Mouse (Mus musculus): Measurements from ENCODE around the gene Efna5. TPM values are rescaled to one million over a fixed set of nuclear protein-coding genes. Genes with fewer than 3 reads are reported as not detected.

The Efna5 gene
- polyA plus RNA-seq, 1 experiment, result 0.46 TPM

DNA sequence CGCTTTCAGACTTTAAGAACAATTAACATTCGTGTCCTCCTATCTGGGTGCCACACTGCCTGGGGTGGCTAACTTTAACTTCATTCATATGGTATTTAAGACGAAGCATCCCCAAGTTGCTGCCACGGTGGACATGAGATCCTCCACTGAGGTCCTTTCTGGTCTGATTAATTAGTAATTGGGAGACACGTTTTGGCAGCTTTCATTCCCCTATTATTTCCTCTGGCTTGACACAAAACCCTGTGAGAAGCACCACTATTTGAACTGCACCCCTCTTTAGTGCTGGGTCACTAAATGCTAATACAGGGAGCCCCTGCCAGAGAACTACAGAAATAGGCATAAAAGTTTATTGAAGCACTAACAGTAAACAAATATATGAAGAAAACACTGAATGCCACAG lies 9.9 kb downstream of the Efna5 start:
- H3K27ac ChIP-seq (ENCODE audit: insufficient read depth, low read depth, low read length), result no peak overlapping the region
- 73% methylated on average over 5 of the region's 5 CpGs for WGBS
- no peaks in the 10 kb centered on the region for H3K4me1 ChIP-seq (ENCODE audit: control insufficient read depth, insufficient read depth, insufficient read length, low read length)

GRCm38 (mm10) chr17:62870446-62870845 lies 10.7 kb downstream of the Efna5 start:
- WGBS, result 84% methylated on average over 5 of the region's 5 CpGs

More for the DNA sequence above, 9.9 kb downstream of the Efna5 start:
- TF ChIP-seq POLR2A (IDR thresholded peaks at IDR 0.05; ENCODE audit: low read depth, low read length) (no peak), CTCF (IDR thresholded peaks at IDR 0.05; ENCODE audit: extremely low read depth, insufficient read length, insufficient replicate concordance, low read depth, low read length) (no peak)
- Histone ChIP-seq H3K27me3 (ENCODE audit: control insufficient read depth, insufficient read depth, low read length) (no peaks in the 10 kb centered on the region), H3K36me3 (ENCODE audit: control insufficient read depth, insufficient read depth, low read length) (no peaks in the 10 kb centered on the region), H3K4me3 (ENCODE audit: low read depth, low read length) (no peak overlapping the region)

DNA sequence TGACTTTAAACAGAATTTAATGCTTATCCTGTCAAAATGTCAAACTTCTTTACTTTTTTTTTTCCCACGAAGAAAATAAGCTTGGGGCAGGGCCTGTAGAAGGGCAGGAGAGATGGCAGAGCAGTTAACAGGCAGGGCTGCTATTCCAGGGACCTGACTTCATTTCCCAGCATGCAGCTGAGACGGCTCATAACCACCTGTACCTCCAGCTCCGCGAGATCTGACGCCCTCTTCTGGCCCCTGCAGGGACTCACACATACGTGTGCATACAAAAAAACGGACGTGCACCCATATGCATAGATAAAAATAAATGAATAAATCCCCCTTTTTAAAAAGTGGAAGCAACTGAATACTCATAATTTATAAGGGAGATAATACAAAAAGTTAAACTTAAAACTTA lies 16.2 kb downstream of the Efna5 start:
- H3K27me3 ChIP-seq (ENCODE audit: control insufficient read depth, insufficient read depth, low read length), result no peaks in the 10 kb centered on the region
- no peaks in the 10 kb centered on the region for H3K36me3 ChIP-seq (ENCODE audit: control insufficient read depth, insufficient read depth, low read length)
- H3K27ac ChIP-seq (ENCODE audit: insufficient read depth, low read depth, low read length), result no peak overlapping the region
- no peak for TF ChIP-seq CTCF (IDR thresholded peaks at IDR 0.05; ENCODE audit: extremely low read depth, insufficient read length, insufficient replicate concordance, low read depth, low read length)
- H3K4me3 ChIP-seq (ENCODE audit: low read depth, low read length), result no peak overlapping the region
- H3K4me1 ChIP-seq (ENCODE audit: control insufficient read depth, insufficient read depth, insufficient read length, low read length), result no peaks in the 10 kb centered on the region
- WGBS, result 84% methylated on average over 8 of the region's 8 CpGs

More at GRCm38 (mm10) chr17:62870446-62870845, 10.7 kb downstream of the Efna5 start:
- TF ChIP-seq POLR2A (IDR thresholded peaks at IDR 0.05; ENCODE audit: low read depth, low read length) (no peak), CTCF (IDR thresholded peaks at IDR 0.05; ENCODE audit: extremely low read depth, insufficient read length, insufficient replicate concordance, low read depth, low read length) (no peak)
- Histone ChIP-seq H3K27ac (ENCODE audit: insufficient read depth, low read depth, low read length) (no peak overlapping the region), H3K4me3 (ENCODE audit: low read depth, low read length) (no peak overlapping the region), H3K4me1 (ENCODE audit: control insufficient read depth, insufficient read depth, insufficient read length, low read length) (no peaks in the 10 kb centered on the region), H3K36me3 (ENCODE audit: control insufficient read depth, insufficient read depth, low read length) (no peaks in the 10 kb centered on the region), H3K27me3 (ENCODE audit: control insufficient read depth, insufficient read depth, low read length) (no peaks in the 10 kb centered on the region)

- Histone ChIP-seq H3K27me3 (ENCODE audit: control insufficient read depth, insufficient read depth, low read length) (no peaks in the 10 kb centered on the region), H3K27ac (ENCODE audit: insufficient read depth, low read depth, low read length) (no peak overlapping the region), H3K4me1 (ENCODE audit: control insufficient read depth, insufficient read depth, insufficient read length, low read length) (no peaks in the 10 kb centered on the region), H3K4me3 (ENCODE audit: low read depth, low read length) (no peak overlapping the region), H3K36me3 (ENCODE audit: control insufficient read depth, insufficient read depth, low read length) (no peaks in the 10 kb centered on the region)
- 54% methylated on average over 3 of the region's 3 CpGs for WGBS
- no peak for TF ChIP-seq CTCF (IDR thresholded peaks at IDR 0.05; ENCODE audit: extremely low read depth, insufficient read length, insufficient replicate concordance, low read depth, low read length)
- TF ChIP-seq POLR2A (IDR thresholded peaks at IDR 0.05; ENCODE audit: low read depth, low read length), result no peak
These were observed 18.1 kb downstream of the Efna5 start for GRCm38 (mm10) chr17:62863004-62863403.

DNA sequence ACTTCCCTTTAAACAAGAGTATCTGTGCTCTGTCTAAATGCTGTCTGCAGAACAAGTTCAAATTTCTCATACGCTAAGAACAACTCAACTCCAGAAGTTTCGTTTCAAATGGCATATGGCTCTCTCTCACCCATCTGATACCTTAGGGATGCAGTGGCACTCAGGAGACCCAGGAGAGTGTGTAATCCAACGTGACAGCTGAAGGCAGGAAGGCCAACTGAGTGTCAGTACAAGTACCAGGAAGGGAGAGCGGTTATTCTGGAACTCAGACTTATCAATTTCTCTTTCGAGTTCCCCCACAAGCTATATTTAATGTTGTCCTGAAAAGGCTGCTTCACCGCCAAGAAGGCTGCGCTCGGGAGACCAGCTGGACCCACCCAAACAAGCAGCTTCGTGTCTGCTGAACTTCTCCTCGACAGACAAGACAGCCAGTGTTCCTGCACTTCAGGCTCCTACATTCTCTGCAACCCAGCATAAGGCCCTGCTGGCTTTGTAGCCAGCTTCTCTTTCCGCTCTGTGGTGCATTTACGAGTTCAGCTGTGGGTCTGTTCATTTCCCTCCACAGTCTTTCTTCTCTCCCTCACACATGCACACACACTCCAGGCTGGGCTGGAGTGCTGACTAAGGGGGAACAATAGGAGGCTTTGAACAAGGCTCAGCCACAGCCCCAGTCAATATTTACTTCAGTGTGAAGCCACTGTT lies 18.7 kb downstream of the Efna5 start:
- Histone ChIP-seq H3K27me3 (ENCODE audit: control insufficient read depth, insufficient read depth, low read length) (no peaks in the 10 kb centered on the region), H3K27ac (ENCODE audit: insufficient read depth, low read depth, low read length) (no peak overlapping the region), H3K4me1 (ENCODE audit: control insufficient read depth, insufficient read depth, insufficient read length, low read length) (no peaks in the 10 kb centered on the region), H3K36me3 (ENCODE audit: control insufficient read depth, insufficient read depth, low read length) (no peaks in the 10 kb centered on the region), H3K4me3 (ENCODE audit: low read depth, low read length) (no peak overlapping the region)
- TF ChIP-seq CTCF (IDR thresholded peaks at IDR 0.05; ENCODE audit: extremely low read depth, insufficient read length, insufficient replicate concordance, low read depth, low read length) (no peak), POLR2A (IDR thresholded peaks at IDR 0.05; ENCODE audit: low read depth, low read length) (no peak)
- 34% methylated on average over 12 of the region's 12 CpGs for WGBS

DNA sequence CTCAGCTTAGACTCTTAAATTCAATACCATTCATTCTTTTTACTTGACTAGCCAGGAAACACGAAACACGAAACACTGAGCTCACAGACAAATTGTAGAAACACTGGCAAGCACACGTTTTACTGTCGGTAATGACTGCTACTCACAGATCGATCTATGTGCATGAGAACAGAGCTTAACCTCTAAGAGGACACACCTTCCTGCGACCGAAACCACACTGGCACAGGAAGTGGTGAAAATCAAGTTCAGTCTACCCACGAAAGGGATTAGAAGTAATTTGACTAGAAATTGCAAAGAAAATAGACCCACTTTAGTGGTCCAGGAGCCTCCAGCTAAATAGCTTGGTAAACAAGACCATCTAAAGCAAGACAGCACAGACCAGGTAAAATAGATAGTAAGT lies 23.8 kb downstream of the Efna5 start:
- Histone ChIP-seq H3K4me3 (ENCODE audit: low read depth, low read length) (no peak overlapping the region), H3K36me3 (ENCODE audit: control insufficient read depth, insufficient read depth, low read length) (no peaks in the 10 kb centered on the region), H3K27me3 (ENCODE audit: control insufficient read depth, insufficient read depth, low read length) (no peaks in the 10 kb centered on the region), H3K4me1 (ENCODE audit: control insufficient read depth, insufficient read depth, insufficient read length, low read length) (no peaks in the 10 kb centered on the region), H3K27ac (ENCODE audit: insufficient read depth, low read depth, low read length) (no peak overlapping the region)
- 57% methylated on average over 8 of the region's 8 CpGs for WGBS
- TF ChIP-seq POLR2A (IDR thresholded peaks at IDR 0.05; ENCODE audit: low read depth, low read length), result no peak

DNA sequence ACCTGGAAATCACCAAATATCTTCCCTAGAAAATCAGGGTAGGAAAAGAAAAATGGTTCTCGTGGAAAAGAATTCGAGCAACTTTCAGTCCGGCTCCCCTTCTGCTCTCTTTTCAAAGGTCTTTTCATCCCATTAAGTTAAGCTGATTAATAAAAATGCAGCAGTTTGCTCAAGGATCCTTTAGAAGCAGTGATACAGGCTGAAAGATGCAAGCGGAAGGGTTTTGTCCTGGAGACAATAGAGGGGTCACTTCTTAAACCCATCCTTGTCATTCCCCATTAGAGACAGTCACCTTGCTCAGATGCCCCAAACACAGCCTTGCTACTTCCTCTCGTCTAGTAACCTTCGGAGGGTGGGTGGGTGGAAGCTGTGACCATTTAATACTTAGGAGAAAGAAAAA lies 27.4 kb downstream of the Efna5 start:
- TF ChIP-seq CTCF (IDR thresholded peaks at IDR 0.05; ENCODE audit: extremely low read depth, insufficient read length, insufficient replicate concordance, low read depth, low read length), result no peak
- no peak for TF ChIP-seq POLR2A (IDR thresholded peaks at IDR 0.05; ENCODE audit: low read depth, low read length)
- no peaks in the 10 kb centered on the region for H3K36me3 ChIP-seq (ENCODE audit: control insufficient read depth, insufficient read depth, low read length)
- no peak overlapping the region for H3K4me3 ChIP-seq (ENCODE audit: low read depth, low read length)
- WGBS, result 64% methylated on average over 6 of the region's 6 CpGs
- no peaks in the 10 kb centered on the region for H3K4me1 ChIP-seq (ENCODE audit: control insufficient read depth, insufficient read depth, insufficient read length, low read length)
- H3K27ac ChIP-seq (ENCODE audit: insufficient read depth, low read depth, low read length), result no peak overlapping the region
- H3K27me3 ChIP-seq (ENCODE audit: control insufficient read depth, insufficient read depth, low read length), result no peaks in the 10 kb centered on the region
